Comparison of ENCODE assay signal across 8 mouse cellular contexts in the genomic region with DNA sequence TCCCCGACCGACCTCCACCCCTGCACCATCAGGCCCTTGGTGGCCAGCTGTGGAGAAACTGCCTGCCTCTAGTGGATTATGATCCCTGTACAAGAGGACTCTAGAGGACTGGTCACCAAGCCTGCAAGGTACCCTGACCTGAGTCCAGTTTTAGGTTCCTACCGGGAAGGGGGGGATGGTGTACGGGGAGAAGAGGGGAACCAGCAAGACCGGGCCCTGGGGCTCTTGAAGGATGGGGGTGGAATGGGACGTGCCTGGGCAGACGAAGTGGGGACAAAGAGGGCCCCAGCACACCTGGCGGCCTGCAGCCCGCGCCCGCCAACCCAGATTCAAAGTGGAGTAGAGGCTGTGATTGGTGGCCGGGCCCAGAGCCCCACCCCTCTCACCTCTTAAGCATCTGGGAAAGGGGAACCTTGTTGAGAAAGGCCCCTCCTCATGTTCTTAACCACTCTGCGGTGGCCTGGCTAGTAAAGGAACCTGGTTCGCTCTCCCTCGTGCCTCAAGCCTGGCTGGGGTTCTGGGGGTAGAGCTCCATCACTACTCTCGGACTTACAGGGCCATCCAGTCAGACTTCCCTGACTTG. TPM values are rescaled to one million over a fixed set of nuclear protein-coding genes. Genes with fewer than 3 reads are reported as not detected.
DNase-seq lines count a peak whose midpoint lies in the region; ATAC-seq lines count a peak whose summit lies in the region.

No protein-coding gene starts in this region.

- H3K27ac ChIP-seq in embryonic facial prominence, embryonic 14.5 days (replicated peaks; ENCODE audit: low read depth, low read length), result peak overlapping the region; percentile 96
- H3K27ac ChIP-seq in intestine, embryonic 15.5 days, result peak overlapping the region; percentile 90

- H3K36me3 ChIP-seq in embryonic facial prominence, embryonic 14.5 days (ENCODE audit: control insufficient read depth, insufficient read depth, low read length), result no peaks in the 10 kb centered on the region
- H3K36me3 ChIP-seq in intestine, embryonic 15.5 days, result no peaks in the 10 kb centered on the region

- H3K4me1 ChIP-seq in embryonic facial prominence, embryonic 14.5 days (ENCODE audit: control insufficient read depth, insufficient read depth, low read length), result peaks cover 34% of the 10 kb centered on the region
- peaks cover 67% of the 10 kb centered on the region for H3K4me1 ChIP-seq in intestine, embryonic 15.5 days (replicated peaks)

- peak overlapping the region; percentile 66 for H3K4me2 ChIP-seq in embryonic facial prominence, embryonic 14.5 days (ENCODE audit: low read depth, low read length)
- peak overlapping the region; percentile 83 for H3K4me2 ChIP-seq in intestine, embryonic 15.5 days (replicated peaks)

- 8% methylated on average over 14 of the region's 16 CpGs for WGBS in embryonic facial prominence, embryonic 14.5 days
- 20% methylated on average over 16 of the region's 16 CpGs for WGBS in intestine, embryonic 15.5 days

- no peaks in the 10 kb centered on the region for H3K27me3 ChIP-seq in embryonic facial prominence, embryonic 14.5 days (replicated peaks; ENCODE audit: control insufficient read depth, insufficient read depth, low read length)
- H3K27me3 ChIP-seq in intestine, embryonic 15.5 days (replicated peaks), result no peaks in the 10 kb centered on the region

- peak overlapping the region; percentile 40 for H3K4me3 ChIP-seq in embryonic facial prominence, embryonic 14.5 days (ENCODE audit: low read depth, low read length)
- H3K4me3 ChIP-seq in intestine, embryonic 15.5 days (replicated peaks), result peak overlapping the region; percentile 36

- ATAC-seq in embryonic facial prominence, embryonic 14.5 days (ENCODE audit: low read depth), result peak; percentile 38
- ATAC-seq in intestine, embryonic 15.5 days, result peak; percentile 44

- H3K9me3 ChIP-seq in embryonic facial prominence, embryonic 14.5 days (ENCODE audit: control insufficient read depth, low read length), result no peaks in the 10 kb centered on the region
- H3K9me3 ChIP-seq in intestine, embryonic 15.5 days, result no peaks in the 10 kb centered on the region

- DNase-seq in lung, adult 18-20 months, result peak; percentile 58 to 64
- DNase-seq in lung, postnatal 14 days, result no peak
- DNase-seq in embryonic facial prominence, embryonic 14.5 days (ENCODE audit: low spot score), result peak; percentile 90
- DNase-seq in lung, postnatal 36 days, result peak; percentile 64
- peak; percentile 41 to 54 for DNase-seq in spleen, postnatal 14 days (ENCODE audit: low spot score in 2 of 2)
- no peak for DNase-seq in ovary, adult 18-20 months (ENCODE audit: low spot score)
- DNase-seq in adrenal gland, adult 2 months, result no peak

- H3K9ac ChIP-seq in embryonic facial prominence, embryonic 14.5 days (ENCODE audit: low read depth, low read length), result peak overlapping the region; percentile 68
- peak overlapping the region; percentile 46 for H3K9ac ChIP-seq in intestine, embryonic 15.5 days

RNA-seq across cellular contexts. Expression of a gene that starts 23.3 kb away (rescaled TPM):
- polyA plus RNA-seq in embryonic facial prominence, embryonic 14.5 days (2014; fragmentation: Nextera tagmentation; extraction: Ambion mirVana), result 1,814 and 2,055 TPM in 2 replicates
- polyA plus RNA-seq in intestine, embryonic 15.5 days (2015; fragmentation: Nextera tagmentation; extraction: Ambion mirVana), result 2,151 and 2,475 TPM in 2 replicates
- 100 to 1,000 TPM; 538 to 582 TPM for total RNA-seq in adrenal gland, adult 2 months (2021)
- 728 and 947 TPM in 2 replicates for polyA plus RNA-seq in adrenal gland, adult 2 months (2012; rRNA removed)

Comparison
In these comparisons a context has a peak if more than half of its experiments do, and no peak if none do; other contexts are left out.
1. DNase-seq: peak in lung, adult 18-20 months (2 of 2), embryonic facial prominence, embryonic 14.5 days (single experiment), lung, postnatal 36 days (single experiment) and spleen, postnatal 14 days (2 of 2); none in lung, postnatal 14 days (single experiment), ovary, adult 18-20 months (single experiment) and adrenal gland, adult 2 months (single experiment).